ENCODE assay signal across 8 mouse cellular contexts in genomic region chr17:15826928-15827327, GRCm38 (mm10). TPM values are rescaled to one million over a fixed set of nuclear protein-coding genes. Genes with fewer than 3 reads are reported as not detected.
DNase-seq lines count a peak whose midpoint lies in the region; ATAC-seq and TF ChIP-seq lines count a peak whose summit lies in the region.

No protein-coding gene starts in this region.

- peaks cover 47% of the 10 kb centered on the region for H3K4me1 ChIP-seq in forebrain, embryonic 16.5 days (replicated peaks; ENCODE audit: control insufficient read depth, insufficient read depth, low read length)
- peaks cover 27% of the 10 kb centered on the region for H3K4me1 ChIP-seq in liver, postnatal 0 days (ENCODE audit: insufficient read depth)

- H3K27ac ChIP-seq in left cerebral cortex, adult 2 months: peak overlapping the region; percentile 74
- H3K27ac ChIP-seq in forebrain, embryonic 16.5 days (ENCODE audit: low read length): peak overlapping the region; percentile 95
- H3K27ac ChIP-seq in liver, postnatal 0 days (ENCODE audit: low read depth): no peak overlapping the region

- peak overlapping the region; percentile 88 for H3K4me3 ChIP-seq in left cerebral cortex, adult 2 months
- H3K4me3 ChIP-seq in forebrain, embryonic 16.5 days (replicated peaks; ENCODE audit: low read length): peak overlapping the region; percentile 98
- H3K4me3 ChIP-seq in liver, postnatal 0 days (ENCODE audit: low read depth, low read length): peak overlapping the region; percentile 65

- intact Hi-C loops in left cerebral cortex, adult 2 months (cut with DNase I): loop anchor here (5.0 kb wide), 1 partner anchor 840 kb away; no protein-coding TSS in a partner anchor

- no peak for TF ChIP-seq CTCF in left cerebral cortex, adult 2 months (IDR thresholded peaks at IDR 0.05)
- TF ChIP-seq CTCF in liver, postnatal 0 days (IDR thresholded peaks at IDR 0.05; ENCODE audit: low read depth): no peak

- H3K9me3 ChIP-seq in forebrain, embryonic 16.5 days (ENCODE audit: control insufficient read depth, low read length): no peaks in the 10 kb centered on the region
- H3K9me3 ChIP-seq in liver, postnatal 0 days (ENCODE audit: low read length): no peaks in the 10 kb centered on the region

- H3K27me3 ChIP-seq in forebrain, embryonic 16.5 days (replicated peaks; ENCODE audit: control insufficient read depth, insufficient read depth, low read length): no peaks in the 10 kb centered on the region
- H3K27me3 ChIP-seq in liver, postnatal 0 days (ENCODE audit: insufficient read depth, low read length): peaks cover 66% of the 10 kb centered on the region

- no peak for TF ChIP-seq EP300 in liver, postnatal 0 days (IDR thresholded peaks at IDR 0.05; ENCODE audit: low read depth)

- peak overlapping the region; percentile 95 for H3K4me2 ChIP-seq in forebrain, embryonic 16.5 days (ENCODE audit: low read length)
- H3K4me2 ChIP-seq in liver, postnatal 0 days (ENCODE audit: low read depth, low read length): peak overlapping the region; percentile 77

- ATAC-seq in forebrain, embryonic 16.5 days: peak; percentile 26
- ATAC-seq in liver, postnatal 0 days: 0 out of 2 replicates have a peak, but pooled peaks have one; percentile 1

- peak overlapping the region; percentile 65 for H3K9ac ChIP-seq in forebrain, embryonic 16.5 days (replicated peaks; ENCODE audit: low read depth, low read length)
- H3K9ac ChIP-seq in liver, postnatal 0 days (replicated peaks): no peak overlapping the region

- under 1% methylated on average over 18 of the region's 18 CpGs for WGBS in forebrain, embryonic 16.5 days
- 4% methylated on average over 18 of the region's 18 CpGs for WGBS in liver, postnatal 0 days (ENCODE audit: insufficient replicate concordance)

- no peak for DNase-seq in left cerebral cortex, adult 2 months (ENCODE audit: extremely low spot score in 1 of 2, low spot score in 2 of 2)
- no peak for DNase-seq in left cerebral cortex, adult 8-10 months (ENCODE audit: low spot score in 2 of 2)
- DNase-seq in cerebellum, postnatal 10 days: peak; percentile 46 to 56
- no peak for DNase-seq in liver, postnatal 0 days
- DNase-seq in layer of hippocampus, postnatal 10 days (ENCODE audit: low spot score in 2 of 2): no peak
- DNase-seq in ovary, postnatal 10 days (ENCODE audit: low spot score): no peak
- DNase-seq in adrenal gland, adult (ENCODE audit: inconsistent age in 2 of 2, low spot score in 1 of 2): no peak

- H3K36me3 ChIP-seq in forebrain, embryonic 16.5 days (ENCODE audit: control insufficient read depth, insufficient read depth): no peaks in the 10 kb centered on the region
- no peaks in the 10 kb centered on the region for H3K36me3 ChIP-seq in liver, postnatal 0 days (replicated peaks; ENCODE audit: insufficient read depth, low read length)

RNA-seq across cellular contexts. Expression of gene Rgmb, which starts 3.9 kb away (rescaled TPM):
- total RNA-seq in left cerebral cortex, adult 2 months (2021): 10 to 100 TPM; 71.0 to 75.1 TPM
- 10 to 100 TPM; 52.7 to 71.1 (median 66.7) TPM for total RNA-seq in left cerebral cortex, adult 8-10 months (2022)
- polyA plus RNA-seq in forebrain, embryonic 16.5 days (2015; fragmentation: Nextera tagmentation; extraction: Ambion mirVana): 43.0 and 48.7 TPM in 2 replicates
- polyA plus RNA-seq in liver, postnatal 0 days (2015; fragmentation: Nextera tagmentation; extraction: Ambion mirVana): 1.3 and 1.6 TPM in 2 replicates
- 100 to 1,000 TPM; 108 to 113 TPM for total RNA-seq in layer of hippocampus, postnatal 10 days (2021)

Comparison
In these comparisons a context has a peak if more than half of its experiments do, and no peak if none do; other contexts are left out.
1. DNase-seq: peak in cerebellum, postnatal 10 days (2 of 2); none in left cerebral cortex, adult 2 months (0 of 2), left cerebral cortex, adult 8-10 months (0 of 2), liver, postnatal 0 days (single experiment), layer of hippocampus, postnatal 10 days (0 of 2), ovary, postnatal 10 days (single experiment) and adrenal gland, adult (0 of 2).
2. Peak in every context shown above with its lines, with median percentiles within 50 percentile points of each other: H3K4me3 ChIP-seq.